In genomic region chr9:96134470-96134869, GRCm38 (mm10) we compare ENCODE assay signal across 19 mouse cellular contexts. TPM values are rescaled to one million over a fixed set of nuclear protein-coding genes. Genes with fewer than 3 reads are reported as not detected.
A peak's percentile ranks its signal among the peaks of the same experiment; 100 is the strongest.
DNase-seq lines count a peak whose midpoint lies in the region; ATAC-seq and TF ChIP-seq lines count a peak whose summit lies in the region.
"Had no signal": no experiment of that assay in that cellular context is flagged by ENCODE, and none has a peak within 500 bp of the region (broad histone marks: within the 10 kb centered on the region; RNA-seq: fewer than 3 reads in every experiment).

No protein-coding gene starts in this region.

- TF ChIP-seq POLR2A in bone marrow macrophage, adult 2 months (IDR thresholded peaks at IDR 0.05; ENCODE audit: borderline replicate concordance, low read depth, low read length), result no peak
- no peak for TF ChIP-seq POLR2A in lung, adult 2 months (IDR thresholded peaks at IDR 0.05; ENCODE audit: borderline replicate concordance, extremely low read depth, low read depth, low read length)

- no peak overlapping the region for H3K4me3 ChIP-seq in heart, embryonic 14.5 days (ENCODE audit: control insufficient read depth in 1 of 2, insufficient read depth in 1 of 2, low read depth in 1 of 2, low read length in 2 of 2)
- no peak overlapping the region for H3K4me3 ChIP-seq in heart, embryonic 11.5 days (ENCODE audit: low read depth, low read length)
- no peak overlapping the region for H3K4me3 ChIP-seq in bone marrow macrophage, adult 2 months (ENCODE audit: insufficient read depth, low read length)
- no peak overlapping the region for H3K4me3 ChIP-seq in intestine, embryonic 15.5 days (replicated peaks)
- no peak overlapping the region for H3K4me3 ChIP-seq in stomach, embryonic 16.5 days (replicated peaks; ENCODE audit: low read length)
- no peak overlapping the region for H3K4me3 ChIP-seq in lung, adult 2 months (replicated peaks; ENCODE audit: extremely low read depth, low read depth, low read length)
- H3K4me3 ChIP-seq: embryonic facial prominence, embryonic 12.5 days; forebrain, embryonic 13.5 days; heart, embryonic 15.5 days; hindbrain, embryonic 10.5 days; limb, embryonic 12.5 days had no signal

- no peak for TF ChIP-seq CTCF in bone marrow macrophage, adult 2 months (IDR thresholded peaks at IDR 0.05; ENCODE audit: low read depth, low read length)
- no peak for TF ChIP-seq CTCF in lung, adult 2 months (IDR thresholded peaks at IDR 0.05; ENCODE audit: insufficient read depth, low read length)

- 80% methylated on average over 7 of the region's 7 CpGs for WGBS in heart, embryonic 14.5 days
- 77% methylated on average over 7 of the region's 7 CpGs for WGBS in heart, embryonic 11.5 days (ENCODE audit: insufficient replicate concordance)
- 76% methylated on average over 7 of the region's 7 CpGs for WGBS in intestine, embryonic 15.5 days
- WGBS in stomach, embryonic 16.5 days, result 73% methylated on average over 7 of the region's 7 CpGs
- 83% methylated on average over 7 of the region's 7 CpGs for WGBS in lung, adult 2 months

- H3K9ac ChIP-seq in heart, embryonic 14.5 days (ENCODE audit: low read length), result no peak overlapping the region
- H3K9ac ChIP-seq in heart, embryonic 11.5 days (ENCODE audit: low read depth, low read length), result no peak overlapping the region
- no peak overlapping the region for H3K9ac ChIP-seq in intestine, embryonic 15.5 days
- no peak overlapping the region; the same call in 1 of the 2 replicates for H3K9ac ChIP-seq in stomach, embryonic 16.5 days (ENCODE audit: low read length)
- H3K9ac ChIP-seq: embryonic facial prominence, embryonic 12.5 days; forebrain, embryonic 13.5 days; heart, embryonic 15.5 days; limb, embryonic 12.5 days had no signal

- 0 out of 2 replicates have a peak, but pooled peaks cover 3% of the 10 kb centered on the region for H3K36me3 ChIP-seq in heart, embryonic 14.5 days (ENCODE audit: control insufficient read depth, insufficient read depth, low read length)
- peaks cover 3% of the 10 kb centered on the region for H3K36me3 ChIP-seq in heart, embryonic 11.5 days (ENCODE audit: control insufficient read depth, insufficient read depth, low read length)
- no peaks in the 10 kb centered on the region for H3K36me3 ChIP-seq in intestine, embryonic 15.5 days
- no peaks in the 10 kb centered on the region for H3K36me3 ChIP-seq in stomach, embryonic 16.5 days (ENCODE audit: control insufficient read depth, insufficient read depth, low read length)
- H3K36me3 ChIP-seq: embryonic facial prominence, embryonic 12.5 days; heart, embryonic 15.5 days; hindbrain, embryonic 10.5 days; limb, embryonic 12.5 days had no signal

- no peaks in the 10 kb centered on the region; a peak in 1 of 4 replicates for H3K4me1 ChIP-seq in heart, embryonic 14.5 days (ENCODE audit: control insufficient read depth in 2 of 2, insufficient read depth in 2 of 2, low read length in 2 of 2)
- H3K4me1 ChIP-seq in heart, embryonic 11.5 days (ENCODE audit: control insufficient read depth, insufficient read depth, low read length), result peaks cover 4% of the 10 kb centered on the region; the same call in 1 of the 2 replicates
- H3K4me1 ChIP-seq in bone marrow macrophage, adult 2 months (ENCODE audit: control insufficient read depth, insufficient read depth, low read length), result peaks cover 15% of the 10 kb centered on the region
- H3K4me1 ChIP-seq in intestine, embryonic 15.5 days (replicated peaks), result no peaks in the 10 kb centered on the region
- H3K4me1 ChIP-seq in stomach, embryonic 16.5 days (ENCODE audit: control insufficient read depth, insufficient read depth, low read length), result peaks cover 6% of the 10 kb centered on the region; the same call in 1 of the 2 replicates
- peaks cover 2% of the 10 kb centered on the region for H3K4me1 ChIP-seq in lung, adult 2 months (ENCODE audit: control insufficient read depth, insufficient read depth, low read length)
- H3K4me1 ChIP-seq: embryonic facial prominence, embryonic 12.5 days; forebrain, embryonic 13.5 days; heart, embryonic 15.5 days; limb, embryonic 12.5 days had no signal

- peak overlapping the region; percentile 7 to 33; a peak in 1 of 4 replicates for H3K27ac ChIP-seq in heart, embryonic 14.5 days (replicated peaks in 1 of 2; ENCODE audit: control insufficient read depth in 1 of 2, insufficient read depth in 1 of 2, low read depth in 2 of 2, low read length in 2 of 2)
- H3K27ac ChIP-seq in heart, embryonic 11.5 days (ENCODE audit: low read depth, low read length), result no peak overlapping the region
- H3K27ac ChIP-seq in bone marrow macrophage, adult 2 months (ENCODE audit: insufficient read depth, low read depth, low read length), result peak overlapping the region; percentile 20
- no peak overlapping the region for H3K27ac ChIP-seq in intestine, embryonic 15.5 days
- peak overlapping the region; percentile 56 for H3K27ac ChIP-seq in stomach, embryonic 16.5 days (ENCODE audit: low read length)
- H3K27ac ChIP-seq: embryonic facial prominence, embryonic 12.5 days; forebrain, embryonic 13.5 days; heart, embryonic 15.5 days; hindbrain, embryonic 10.5 days; kidney, postnatal 0 days; limb, embryonic 12.5 days had no signal

- H3K27me3 ChIP-seq in heart, embryonic 14.5 days (ENCODE audit: control insufficient read depth, insufficient read depth, low read length), result no peaks in the 10 kb centered on the region
- H3K27me3 ChIP-seq in heart, embryonic 11.5 days (ENCODE audit: control insufficient read depth, insufficient read depth, low read length), result no peaks in the 10 kb centered on the region
- no peaks in the 10 kb centered on the region for H3K27me3 ChIP-seq in intestine, embryonic 15.5 days (replicated peaks)
- H3K27me3 ChIP-seq in stomach, embryonic 16.5 days (ENCODE audit: control insufficient read depth, insufficient read depth, low read length), result no peaks in the 10 kb centered on the region
- H3K27me3 ChIP-seq: CH12.LX; embryonic facial prominence, embryonic 12.5 days; forebrain, embryonic 13.5 days; heart, embryonic 15.5 days; limb, embryonic 12.5 days had no signal

- no peak for DNase-seq in right cerebral cortex, postnatal 36 days (ENCODE audit: low spot score in 2 of 2)
- DNase-seq in lung, adult 2 months, result no peak
- DNase-seq: B cell, adult 2 months; cerebellum, adult 18-20 months had no signal

- ATAC-seq in heart, embryonic 14.5 days (ENCODE audit: insufficient number of reproducible peaks, insufficient read depth, low FRiP score, low read depth), result no peak
- no peak for ATAC-seq in heart, embryonic 11.5 days (replicated peaks; ENCODE audit: insufficient number of reproducible peaks, low FRiP score, low TSS enrichment)
- ATAC-seq in intestine, embryonic 15.5 days, result no peak
- no peak for ATAC-seq in stomach, embryonic 16.5 days (ENCODE audit: insufficient read depth, low FRiP score)
- ATAC-seq: forebrain, embryonic 13.5 days had no signal

- no peak overlapping the region for H3K4me2 ChIP-seq in heart, embryonic 14.5 days (ENCODE audit: low read length)
- H3K4me2 ChIP-seq in heart, embryonic 11.5 days, result no peak overlapping the region
- H3K4me2 ChIP-seq in intestine, embryonic 15.5 days (replicated peaks), result peak overlapping the region; percentile 30
- no peak overlapping the region for H3K4me2 ChIP-seq in stomach, embryonic 16.5 days (ENCODE audit: low read depth, low read length)
- H3K4me2 ChIP-seq: embryonic facial prominence, embryonic 12.5 days; forebrain, embryonic 13.5 days; heart, embryonic 15.5 days; limb, embryonic 12.5 days; liver, embryonic 11.5 days; midbrain, embryonic 11.5 days had no signal

- H3K9me3 ChIP-seq in heart, embryonic 14.5 days (ENCODE audit: control insufficient read depth, low read length), result no peaks in the 10 kb centered on the region
- no peaks in the 10 kb centered on the region for H3K9me3 ChIP-seq in heart, embryonic 11.5 days (replicated peaks; ENCODE audit: control insufficient read depth, low read length)
- H3K9me3 ChIP-seq in intestine, embryonic 15.5 days, result no peaks in the 10 kb centered on the region
- no peaks in the 10 kb centered on the region for H3K9me3 ChIP-seq in stomach, embryonic 16.5 days (replicated peaks; ENCODE audit: control insufficient read depth, low read length)
- H3K9me3 ChIP-seq: embryonic facial prominence, embryonic 12.5 days; forebrain, embryonic 13.5 days; G1E; heart, embryonic 15.5 days; hindbrain, embryonic 10.5 days; limb, embryonic 12.5 days had no signal

RNA-seq across cellular contexts. Expression of gene Gk5, which starts 15.3 kb away (rescaled TPM):
- polyA plus RNA-seq in heart, embryonic 14.5 days (2014; fragmentation: Nextera tagmentation; extraction: Ambion mirVana), result 3.4 and 3.9 TPM in 2 replicates
- 4.7 and 5.3 TPM in 2 replicates for polyA plus RNA-seq in heart, embryonic 11.5 days (2014; fragmentation: Nextera tagmentation; extraction: Ambion mirVana)
- 2.6 TPM in 2 replicates for polyA plus RNA-seq in bone marrow macrophage, adult 2 months (2012; ENCODE audit: insufficient read depth, insufficient read length, missing spikeins)
- polyA plus RNA-seq in intestine, embryonic 15.5 days (2015; fragmentation: Nextera tagmentation; extraction: Ambion mirVana), result 4.4 and 4.9 TPM in 2 replicates
- polyA plus RNA-seq in stomach, embryonic 16.5 days (2015; fragmentation: Nextera tagmentation; extraction: Ambion mirVana), result 11.2 and 12.1 TPM in 2 replicates
- 1.9 and 3.0 TPM in 2 replicates for polyA plus RNA-seq in lung, adult 2 months (2012; rRNA removed)

Comparison
In these comparisons a context has a peak if more than half of its experiments do, and no peak if none do; other contexts are left out.
1. H3K27ac ChIP-seq: peak in heart, embryonic 14.5 days (2 of 2), bone marrow macrophage, adult 2 months (single experiment) and stomach, embryonic 16.5 days (single experiment); none in heart, embryonic 11.5 days (single experiment) and intestine, embryonic 15.5 days (single experiment).